Mouse (Mus musculus) liver, embryonic 16.5 days (tissue): ENCODE data around the gene Axl. TPM values are rescaled to one million over a fixed set of nuclear protein-coding genes. Genes with fewer than 3 reads are reported as not detected.
A peak's percentile ranks its signal among the peaks of the same experiment; 100 is the strongest.

Experiments used
- ATAC-seq: fragments of 200-750 bp; cut with Nextera tagmentation; 2 replicates; pipeline ENCODE4 v1.8.0; 2017; ENCODE audit warnings: low read depth, mild to moderate bottlenecking, moderate number of reproducible peaks, moderate library complexity
- H3K27ac ChIP-seq: fragments of 300-500 bp; sonication (generic); 2 replicates; pipeline ENCODE4 v1.5.1; 2014; ENCODE audit warnings: mild to moderate bottlenecking, low read length
- H3K27me3 ChIP-seq: fragments of 300-500 bp; sonication (generic); 2 replicates; pipeline ENCODE4 v1.6.1; 2014; ENCODE audit warnings: low read depth, low read length, mixed read lengths; ENCODE audit not compliant: control insufficient read depth, insufficient read depth
- H3K36me3 ChIP-seq: fragments of 300-500 bp; sonication (generic); 2 replicates; pipeline ENCODE4 v1.6.1; 2014; ENCODE audit warnings: mild to moderate bottlenecking; ENCODE audit not compliant: control insufficient read depth, insufficient read depth
- H3K4me1 ChIP-seq: fragments of 300-500 bp; sonication (generic); 2 replicates; pipeline ENCODE4 v1.6.1; 2014; ENCODE audit warnings: low read depth, low read length, mixed read lengths; ENCODE audit not compliant: control insufficient read depth
- H3K4me2 ChIP-seq: fragments of 300-500 bp; sonication (generic); 2 replicates; pipeline ENCODE4 v1.6.1; 2014; ENCODE audit warnings: low read depth, low read length, mixed read lengths
- H3K4me3 ChIP-seq: fragments of 300-500 bp; sonication (generic); 2 replicates; pipeline ENCODE4 v1.5.1; 2014; ENCODE audit warnings: low read depth, mild to moderate bottlenecking, low read length
- H3K9ac ChIP-seq: fragments of 300-500 bp; sonication (generic); 2 replicates; pipeline ENCODE4 v1.6.1; 2014; ENCODE audit warnings: low read depth, low read length
- H3K9me3 ChIP-seq: fragments of 300-500 bp; sonication (generic); replicated peaks from 2 replicates; pipeline ENCODE4 v1.6.1; 2016; ENCODE audit warnings: low read length; ENCODE audit not compliant: control insufficient read depth
- WGBS: fragments of 180-500 bp; shearing (Covaris S2); extraction: QIAGEN DNeasy Blood & Tissue Kit; methylation state at CpG from one replicate; pipeline ENCODE4 v1.1.7; 2014; ENCODE audit not compliant: insufficient replicate concordance; 5-methylcytosine and 5-hydroxymethylcytosine counted together
- polyA plus RNA-seq: library from polyadenylated mRNA; unstranded; fragments of >200 nt; fragmentation: Nextera tagmentation; extraction: Ambion mirVana; gene quantifications from 2 replicates; pipeline ENCODE4 v1.2.1, GENCODE M21; 2015

The Axl gene
- polyA plus RNA-seq, 1 experiment from 2014 or later: 24.9 TPM

GRCm38 (mm10) chr7:25753076-25753475, 35.4 kb downstream of the Axl start:
- H3K9ac ChIP-seq: peak overlapping the region; percentile 99
- H3K4me3 ChIP-seq: peak overlapping the region; percentile 93
- H3K4me1 ChIP-seq: peaks cover 19% of the 10 kb centered on the region
- no peaks in the 10 kb centered on the region for H3K9me3 ChIP-seq
- peaks cover 31% of the 10 kb centered on the region for H3K36me3 ChIP-seq
- H3K4me2 ChIP-seq: peak overlapping the region; percentile 70
- no peak for ATAC-seq
- no peaks in the 10 kb centered on the region for H3K27me3 ChIP-seq
- peak overlapping the region; percentile 96; the same call in 1 of the 2 replicates for H3K27ac ChIP-seq

- no peaks in the 10 kb centered on the region for H3K9me3 ChIP-seq
- WGBS: 63% methylated on average over 3 of the region's 3 CpGs
Observed at GRCm38 (mm10) chr7:25746844-25747243, 41.7 kb downstream of the Axl start.

GRCm38 (mm10) chr7:25738277-25738676, 50.2 kb downstream of the Axl start:
- Histone ChIP-seq H3K4me2 (no peak overlapping the region), H3K4me1 (peaks cover 7% of the 10 kb centered on the region), H3K27me3 (no peaks in the 10 kb centered on the region), H3K9me3 (no peaks in the 10 kb centered on the region), H3K4me3 (no peak overlapping the region), H3K27ac (no peak overlapping the region), H3K36me3 (peaks cover 81% of the 10 kb centered on the region), H3K9ac (no peak overlapping the region)
- 26% methylated on average over 3 of the region's 3 CpGs for WGBS
- ATAC-seq: peak; percentile 48

More at GRCm38 (mm10) chr7:25746844-25747243, 41.7 kb downstream of the Axl start:
- no peak overlapping the region for H3K9ac ChIP-seq
- H3K4me2 ChIP-seq: no peak overlapping the region
- no peak overlapping the region for H3K4me3 ChIP-seq
- H3K36me3 ChIP-seq: peaks cover 90% of the 10 kb centered on the region
- no peak for ATAC-seq
- no peak overlapping the region for H3K27ac ChIP-seq
- peaks cover 1% of the 10 kb centered on the region for H3K4me1 ChIP-seq
- H3K27me3 ChIP-seq: no peaks in the 10 kb centered on the region

GRCm38 (mm10) chr7:25736920-25737319, 51.6 kb downstream of the Axl start:
- 86% methylated on average over 2 of the region's 2 CpGs for WGBS
- Histone ChIP-seq H3K4me1 (peaks cover 7% of the 10 kb centered on the region), H3K4me3 (no peak overlapping the region), H3K27ac (no peak overlapping the region), H3K9me3 (no peaks in the 10 kb centered on the region), H3K4me2 (no peak overlapping the region), H3K36me3 (peaks cover 81% of the 10 kb centered on the region), H3K9ac (no peak overlapping the region), H3K27me3 (no peaks in the 10 kb centered on the region)
- no peak for ATAC-seq

GRCm38 (mm10) chr7:25734991-25735390, 53.5 kb downstream of the Axl start:
- no peak overlapping the region for H3K9ac ChIP-seq
- no peak overlapping the region for H3K4me2 ChIP-seq
- no peaks in the 10 kb centered on the region for H3K9me3 ChIP-seq
- no peak overlapping the region for H3K27ac ChIP-seq
- 26% methylated on average over 4 of the region's 4 CpGs for WGBS
- peaks cover 7% of the 10 kb centered on the region for H3K4me1 ChIP-seq
- no peaks in the 10 kb centered on the region for H3K27me3 ChIP-seq
- ATAC-seq: no peak
- H3K4me3 ChIP-seq: no peak overlapping the region
- peaks cover 79% of the 10 kb centered on the region for H3K36me3 ChIP-seq

GRCm38 (mm10) chr7:25731294-25732055, 57.0 kb downstream of the Axl start:
- no peaks in the 10 kb centered on the region for H3K27me3 ChIP-seq
- peaks cover 7% of the 10 kb centered on the region for H3K4me1 ChIP-seq
- WGBS: 61% methylated on average over 8 of the region's 8 CpGs
- no peaks in the 10 kb centered on the region for H3K9me3 ChIP-seq
- no peak overlapping the region for H3K9ac ChIP-seq
- no peak overlapping the region for H3K27ac ChIP-seq
- no peak overlapping the region for H3K4me3 ChIP-seq
- no peak for ATAC-seq
- no peak overlapping the region for H3K4me2 ChIP-seq
- H3K36me3 ChIP-seq: peaks cover 86% of the 10 kb centered on the region

GRCm38 (mm10) chr7:25729862-25730261, 58.6 kb downstream of the Axl start:
- H3K9me3 ChIP-seq: no peaks in the 10 kb centered on the region
- no peak for ATAC-seq

GRCm38 (mm10) chr7:25729396-25729795, 59.1 kb downstream of the Axl start:
- no peak for ATAC-seq

More at GRCm38 (mm10) chr7:25729862-25730261, 58.6 kb downstream of the Axl start:
- WGBS: 68% methylated on average over 2 of the region's 2 CpGs
- Histone ChIP-seq H3K36me3 (peaks cover 89% of the 10 kb centered on the region), H3K4me3 (no peak overlapping the region), H3K27ac (no peak overlapping the region), H3K9ac (no peak overlapping the region), H3K4me2 (no peak overlapping the region), H3K27me3 (no peaks in the 10 kb centered on the region), H3K4me1 (no peaks in the 10 kb centered on the region)

GRCm38 (mm10) chr7:25727800-25728199, 60.7 kb downstream of the Axl start:
- WGBS: 92% methylated on average over 5 of the region's 5 CpGs
- H3K27ac ChIP-seq: no peak overlapping the region
- no peak for ATAC-seq
- H3K4me1 ChIP-seq: peaks cover 3% of the 10 kb centered on the region
- H3K4me2 ChIP-seq: no peak overlapping the region
- H3K27me3 ChIP-seq: no peaks in the 10 kb centered on the region
- no peaks in the 10 kb centered on the region for H3K9me3 ChIP-seq
- H3K4me3 ChIP-seq: no peak overlapping the region
- peaks cover 94% of the 10 kb centered on the region for H3K36me3 ChIP-seq
- H3K9ac ChIP-seq: no peak overlapping the region

More at GRCm38 (mm10) chr7:25729396-25729795, 59.1 kb downstream of the Axl start:
- Histone ChIP-seq H3K9me3 (no peaks in the 10 kb centered on the region), H3K27ac (no peak overlapping the region), H3K27me3 (no peaks in the 10 kb centered on the region), H3K4me1 (no peaks in the 10 kb centered on the region), H3K36me3 (peaks cover 91% of the 10 kb centered on the region), H3K9ac (no peak overlapping the region), H3K4me3 (no peak overlapping the region), H3K4me2 (no peak overlapping the region)
- WGBS: 39% methylated on average over 2 of the region's 2 CpGs
